17 mouse cellular contexts compared by ENCODE assay signal in the genomic region with DNA sequence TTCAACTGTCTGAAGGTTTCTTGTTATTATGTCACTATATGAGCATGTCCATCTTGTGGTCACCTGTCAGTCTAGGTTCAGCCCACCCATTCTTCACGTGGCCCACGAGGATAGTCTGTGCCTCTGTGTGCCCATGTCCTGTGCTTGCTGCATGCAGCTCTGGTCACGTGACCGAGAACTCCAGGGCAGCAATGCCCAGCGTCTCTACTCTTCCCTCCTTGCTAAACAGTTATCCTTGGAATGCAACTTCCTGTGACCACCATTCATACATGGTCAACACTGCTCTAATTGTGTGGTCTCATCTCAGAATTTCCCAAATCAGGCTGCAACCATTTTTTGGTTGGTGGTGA. TPM values are rescaled to one million over a fixed set of nuclear protein-coding genes. Genes with fewer than 3 reads are reported as not detected.
A peak's percentile ranks its signal among the peaks of the same experiment; 100 is the strongest.
DNase-seq lines count a peak whose midpoint lies in the region; TF ChIP-seq lines count a peak whose summit lies in the region.
"Had no signal": no experiment of that assay in that cellular context is flagged by ENCODE, and none has a peak within 500 bp of the region (broad histone marks: within the 10 kb centered on the region; RNA-seq: fewer than 3 reads in every experiment).

No protein-coding gene starts in this region.

- no peak for DNase-seq in left cerebral cortex, adult 9 months (ENCODE audit: low spot score in 2 of 2)
- DNase-seq in heart, postnatal 14 days, result no peak
- DNase-seq: adrenal gland, adult 2 months; adrenal gland, postnatal 10 days; adrenal gland, postnatal 14 days; adrenal gland, postnatal 25 days; adrenal gland, postnatal 36 days; B cell, adult 2 months; cerebellum, adult 11 months; cerebellum, adult 18-20 months had no signal

- H3K27me3 ChIP-seq in C2C12 (ENCODE audit: control insufficient read depth, insufficient read depth, insufficient read length), result no peaks in the 10 kb centered on the region
- H3K27me3 ChIP-seq in myocyte (ENCODE audit: control insufficient read depth, insufficient read depth, insufficient read length), result no peaks in the 10 kb centered on the region
- H3K27me3 ChIP-seq: Patski had no signal

- intact Hi-C loops in heart, postnatal 14 days (cut with DNase I), result loop anchor here (5.0 kb wide), 1 partner anchor 37 kb away; no protein-coding TSS in a partner anchor

- H3ac ChIP-seq in C2C12 (ENCODE audit: control insufficient read depth, insufficient read length, low read depth) (no peak overlapping the region), myocyte (ENCODE audit: control insufficient read depth, insufficient read length) (no peak overlapping the region)

- TF ChIP-seq POLR2A in myocyte (IDR thresholded peaks at IDR 0.05; ENCODE audit: insufficient read length, low read depth), result no peak

- no peak for TF ChIP-seq CTCF in C2C12 (IDR thresholded peaks at IDR 0.05; ENCODE audit: control insufficient read depth, insufficient read depth, insufficient read length)

- H3K4me2 ChIP-seq in myocyte (ENCODE audit: low read depth), result no peak overlapping the region

- H3K4me3 ChIP-seq in C2C12 (ENCODE audit: insufficient read depth, poor library complexity, severe bottlenecking), result no peak overlapping the region
- no peak overlapping the region for H3K4me3 ChIP-seq in myocyte

- H3K79me3 ChIP-seq in C2C12 (ENCODE audit: low read depth), result no peaks in the 10 kb centered on the region

- H3K79me2 ChIP-seq in C2C12 (ENCODE audit: control insufficient read depth, insufficient read depth) (no peaks in the 10 kb centered on the region), myocyte (ENCODE audit: control insufficient read depth, insufficient read depth) (no peaks in the 10 kb centered on the region)

- H3K36me3 ChIP-seq in C2C12 (ENCODE audit: control insufficient read depth, insufficient read depth), result peaks cover 4% of the 10 kb centered on the region
- peaks cover 2% of the 10 kb centered on the region for H3K36me3 ChIP-seq in myocyte (ENCODE audit: control insufficient read depth, insufficient read depth)

TF ChIP-seq in C2C12, 6 proteins besides CTCF, POLR2A, EP300 and RAD21:
- TF ChIP-seq USF1 (IDR thresholded peaks at IDR 0.05; ENCODE audit: low read depth), result peak; percentile 62
- TF ChIP-seq MYOD1 (IDR thresholded peaks at IDR 0.05; ENCODE audit: control insufficient read depth, insufficient read length, low read depth), result no peak

TF ChIP-seq in myocyte, 11 proteins besides CTCF, POLR2A, EP300 and RAD21:
- peak in 1 of 3 experiments; percentile 0 for TF ChIP-seq MYOD1 (IDR thresholded peaks at IDR 0.05; ENCODE audit: control insufficient read depth in 1 of 3, insufficient read length in 2 of 3, low read depth in 2 of 3)
- no peak for TF ChIP-seq SRF (IDR thresholded peaks at IDR 0.05; ENCODE audit: control insufficient read depth, insufficient read length, low read depth)
- no peak for TF ChIP-seq MYOG (IDR thresholded peaks at IDR 0.05; ENCODE audit: control insufficient read depth in 1 of 3, insufficient read depth in 1 of 3, insufficient read length in 2 of 3, low read depth in 2 of 3)
- peak; percentile 53 for TF ChIP-seq POLR2AphosphoS2 (IDR thresholded peaks at IDR 0.05; ENCODE audit: insufficient read length, low read depth)
- TF ChIP-seq USF1 (IDR thresholded peaks at IDR 0.05; ENCODE audit: low read depth), result peak; percentile 65
- TF ChIP-seq E2F4 (IDR thresholded peaks at IDR 0.05; ENCODE audit: insufficient read depth), result no peak

RNA-seq across cellular contexts. Expression of gene Lrpap1, which starts 16.0 kb away (rescaled TPM):
- polyA plus RNA-seq in C2C12 (2012; fragmentation: generic; extraction: Trizol), result 26.5 TPM
- 46.2 TPM for polyA plus RNA-seq in myocyte (2012; fragmentation: generic; extraction: Trizol)
- 10 to 100 TPM; 41.8 to 51.1 TPM for total RNA-seq in heart, postnatal 14 days (2021)

RNA-seq across cellular contexts. Expression of gene Dok7, which starts 33.0 kb away (rescaled TPM):
- polyA plus RNA-seq in C2C12 (2012; fragmentation: generic; extraction: Trizol) (15.8 TPM), myocyte (2012; fragmentation: generic; extraction: Trizol) (49.5 TPM)
- 10 to 100 TPM; 36.3 to 38.1 TPM for total RNA-seq in heart, postnatal 14 days (2021)
- total RNA-seq: CH12.LX, G1E had no signal
- polyA plus RNA-seq: activated CD4-positive, CD25-positive, alpha-beta regulatory T cell, adult 4 months; CD4-positive, CD25-positive, alpha-beta regulatory T cell, adult 4 months; G1E had no signal

RNA-seq across cellular contexts. Expression of gene Hgfac, which starts 48.3 kb away (rescaled TPM):
- polyA plus RNA-seq in C2C12 (2012; fragmentation: generic; extraction: Trizol), result 0.06 TPM
- 0.26 TPM for polyA plus RNA-seq in myocyte (2012; fragmentation: generic; extraction: Trizol)
- total RNA-seq in heart, postnatal 14 days (2021), result 1 to 10 TPM in 1 of 2 experiments, under 1 TPM in 1; 0.98 to 1.1 TPM
- total RNA-seq: CH12.LX had no signal
- polyA plus RNA-seq: G1E had no signal
